Mouse (Mus musculus) testis, postnatal 14 days (tissue): ENCODE results near the gene Rhbdf2.
A peak's percentile ranks its signal among the peaks of the same experiment; 100 is the strongest.
"Not testable (repeated sequence)": the region's sequence is repeated elsewhere in the genome, so short reads cannot be mapped to it uniquely, and the experiment has no call there.

Experiments
- DNase-seq: peaks from one replicate; pipeline ENCODE4 v3.0.0; 2021; ENCODE audit warnings: low spot score

The Rhbdf2 gene

GRCm38 (mm10) chr11:116626299-116627071, at the start of gene Rhbdf2:
Rhbdf2 (minus strand) TSS chr11:116627019.
- DNase-seq, result peak; percentile 61

GRCm38 (mm10) chr11:116676175-116676976, 49.6 kb upstream of the Rhbdf2 start:
- DNase-seq, result no peak

GRCm38 (mm10) chr11:116675429-116675828, 48.6 kb upstream of the Rhbdf2 start:
- DNase-seq, result not testable (repeated sequence)

- DNase-seq, result peak; percentile 54
Observed at GRCm38 (mm10) chr11:116674616-116675379, 48.0 kb upstream of the Rhbdf2 start.

GRCm38 (mm10) chr11:116673410-116673809, 46.6 kb upstream of the Rhbdf2 start:
- DNase-seq, result no peak

- no peak for DNase-seq
Observed at GRCm38 (mm10) chr11:116672595-116672994, 45.8 kb upstream of the Rhbdf2 start.

- no peak for DNase-seq
Observed at GRCm38 (mm10) chr11:116671845-116672434, 45.1 kb upstream of the Rhbdf2 start.

- peak; percentile 97 for DNase-seq
Observed at GRCm38 (mm10) chr11:116671112-116671844, 44.5 kb upstream of the Rhbdf2 start.

GRCm38 (mm10) chr11:116670386-116670785, 43.6 kb upstream of the Rhbdf2 start:
- DNase-seq, result no peak

- DNase-seq, result no peak
Observed at GRCm38 (mm10) chr11:116669787-116670365, 43.1 kb upstream of the Rhbdf2 start.

- DNase-seq, result no peak
Observed at GRCm38 (mm10) chr11:116669316-116669715, 42.5 kb upstream of the Rhbdf2 start.

GRCm38 (mm10) chr11:116668839-116669238, 42.0 kb upstream of the Rhbdf2 start:
- no peak for DNase-seq

GRCm38 (mm10) chr11:116668381-116668825, 41.6 kb upstream of the Rhbdf2 start:
- DNase-seq, result no peak

GRCm38 (mm10) chr11:116667930-116668329, 41.1 kb upstream of the Rhbdf2 start:
- no peak for DNase-seq

GRCm38 (mm10) chr11:116667012-116667411, 40.2 kb upstream of the Rhbdf2 start:
- not testable (repeated sequence) for DNase-seq

GRCm38 (mm10) chr11:116666566-116666965, 39.7 kb upstream of the Rhbdf2 start:
- DNase-seq, result no peak

GRCm38 (mm10) chr11:116665289-116665688, 38.5 kb upstream of the Rhbdf2 start:
- DNase-seq, result no peak

- DNase-seq, result peak; percentile 69
Observed at GRCm38 (mm10) chr11:116661948-116662377, 35.1 kb upstream of the Rhbdf2 start.

GRCm38 (mm10) chr11:116661291-116661947, 34.6 kb upstream of the Rhbdf2 start:
- no peak for DNase-seq

GRCm38 (mm10) chr11:116660181-116660580, 33.4 kb upstream of the Rhbdf2 start:
- no peak for DNase-seq
